Mouse (Mus musculus) macrophage (primary cell): Measurements from ENCODE around the gene Tssk1. TPM values are rescaled to one million over a fixed set of nuclear protein-coding genes. Genes with fewer than 3 reads are reported as not detected.

Source experiments
- H3K27ac ChIP-seq: fragments of 350-480 bp; formaldehyde crosslinking; 2 replicates; pipeline ENCODE4 v1.9.0; 2021
- H3K36me3 ChIP-seq: fragments of 350-480 bp; formaldehyde crosslinking; 2 replicates; pipeline ENCODE4 v1.9.0; 2021; ENCODE audit errors: inconsistent target
- H3K4me3 ChIP-seq: fragments of 350-480 bp; formaldehyde crosslinking; 2 replicates; pipeline ENCODE4 v1.9.0; 2021; ENCODE audit errors: inconsistent target
- H3K79me2 ChIP-seq: fragments of 350-480 bp; formaldehyde crosslinking; 2 replicates; pipeline ENCODE4 v1.9.0; 2021; ENCODE audit errors: inconsistent target
- WGBS: methylation state at CpG from one replicate; pipeline ENCODE4 v1.1.7; 2026; ENCODE audit warnings: inconsistent platforms; ENCODE audit not compliant: missing documents; 5-methylcytosine and 5-hydroxymethylcytosine counted together
- polyA plus RNA-seq: library from polyadenylated mRNA; stranded (reverse); fragments of 250-400 nt; gene quantifications from 3 replicates; pipeline ENCODE4 v1.2.4, GENCODE M21; 2018; ENCODE audit warnings: inconsistent platforms

The Tssk1 gene
- polyA plus RNA-seq, 1 experiment from 2014 or later: not detected

DNA sequence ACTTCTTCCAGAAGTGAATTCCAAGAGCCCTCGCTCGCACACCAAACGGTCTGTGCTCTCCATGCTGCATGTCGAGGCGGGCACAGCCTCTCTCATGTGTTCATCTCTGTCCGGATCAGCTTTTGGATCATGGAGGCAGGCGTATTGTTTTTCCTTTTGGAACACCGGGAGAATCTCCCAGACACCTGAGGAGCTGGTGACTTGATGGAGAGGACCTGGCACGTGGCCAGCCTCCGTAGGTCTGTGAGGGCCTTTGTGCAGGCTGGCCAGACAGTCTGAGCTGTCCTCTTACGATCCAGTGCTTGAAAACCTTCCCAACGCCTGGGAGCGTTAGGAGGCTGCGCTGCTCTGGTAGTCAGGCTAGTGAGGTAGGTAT, 28.1 kb downstream of the Tssk1 start:
- 0% methylated on average over 14 of the region's 14 CpGs for whole genome bisulfite sequencing
- H3K27ac ChIP-seq: peak overlapping the region; percentile 83
- peak overlapping the region; percentile 95 for H3K4me3 ChIP-seq
- 0 out of 2 replicates have a peak, but pooled peaks cover 5% of the 10 kb centered on the region for H3K36me3 ChIP-seq
- H3K79me2 ChIP-seq: peaks cover 7% of the 10 kb centered on the region; the same call in 1 of the 2 replicates

DNA sequence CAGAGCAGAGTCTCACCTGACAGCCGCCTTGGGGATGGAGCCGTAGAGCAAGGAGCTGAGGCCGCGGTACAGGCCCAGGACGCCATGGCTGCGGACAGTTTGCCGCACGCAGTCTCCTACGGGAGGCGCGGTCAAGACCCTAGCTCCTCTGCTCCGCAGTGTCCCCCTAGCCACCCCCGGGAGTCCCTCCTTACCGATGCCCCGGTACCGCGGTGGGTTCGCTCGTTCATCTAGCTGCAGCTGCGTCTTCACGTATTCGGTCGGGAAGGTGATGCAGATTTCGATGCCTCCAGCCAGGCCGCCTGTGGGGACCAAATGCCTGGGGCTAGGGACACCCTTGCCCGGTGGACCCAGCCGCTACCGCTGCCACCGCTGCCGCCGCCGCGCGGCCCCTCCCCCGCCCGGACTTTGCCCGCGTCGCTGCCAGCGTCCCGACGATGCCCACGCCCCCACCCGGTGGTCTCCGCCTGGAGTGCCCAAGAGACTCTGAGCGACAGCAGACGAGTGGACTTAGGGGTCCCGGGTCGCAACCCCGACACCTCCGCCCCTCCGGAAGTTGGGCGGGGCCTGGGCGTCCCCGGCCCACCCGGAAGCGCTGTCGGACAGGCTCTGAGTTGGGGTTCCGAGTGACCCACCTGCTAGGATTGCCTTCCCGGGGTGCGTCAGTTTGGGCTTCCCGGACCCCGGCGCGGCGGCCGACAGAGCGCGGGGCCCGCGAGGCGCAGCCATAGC, 33.5 kb downstream of the Tssk1 start:
- 7% methylated on average over 66 of the region's 72 CpGs for WGBS
- Histone ChIP-seq H3K27ac (no peak overlapping the region), H3K36me3 (0 out of 2 replicates have a peak, but pooled peaks cover 5% of the 10 kb centered on the region), H3K4me3 (peak overlapping the region; percentile 38), H3K79me2 (peaks cover 2% of the 10 kb centered on the region; the same call in 1 of the 2 replicates)

DNA sequence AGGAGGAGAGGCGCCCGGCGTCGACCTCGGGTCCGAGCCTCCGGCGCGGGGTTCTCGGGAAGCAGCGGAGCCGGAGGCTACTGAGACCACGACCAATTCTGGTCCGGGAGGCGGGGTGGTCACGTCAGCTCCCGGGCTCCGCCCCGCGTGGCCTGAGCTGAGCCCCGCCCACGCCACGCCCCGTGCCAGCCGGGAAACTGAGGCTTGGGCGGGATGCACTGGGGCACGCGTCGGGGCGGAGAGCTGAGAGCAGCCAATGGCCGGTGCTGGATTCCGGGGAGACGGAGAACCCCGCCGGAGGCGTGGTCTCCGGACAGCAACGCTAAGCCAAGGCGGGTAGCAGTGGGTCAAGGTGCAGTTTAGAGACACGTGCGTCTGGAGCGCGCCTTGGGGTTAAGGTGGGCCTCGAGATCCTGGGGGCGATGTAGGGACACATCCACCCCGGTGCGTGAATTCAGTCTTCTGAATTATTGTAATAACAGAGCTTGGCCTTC, 34.1 kb downstream of the Tssk1 start, which contains the start of gene Slc25a1:
Gene Slc25a1, minus strand, starts transcription at position 133 of the 494 bp plus-strand sequence.
- H3K36me3 ChIP-seq: 0 out of 2 replicates have a peak, but pooled peaks cover 5% of the 10 kb centered on the region
- H3K27ac ChIP-seq: peak within 1 kb of the TSS; percentile 80
- peak within 1 kb of the TSS; percentile 50 for H3K4me3 ChIP-seq
- H3K79me2 ChIP-seq: no peaks in the 10 kb centered on the region
- 1% methylated on average over 41 of the region's 47 CpGs for WGBS

DNA sequence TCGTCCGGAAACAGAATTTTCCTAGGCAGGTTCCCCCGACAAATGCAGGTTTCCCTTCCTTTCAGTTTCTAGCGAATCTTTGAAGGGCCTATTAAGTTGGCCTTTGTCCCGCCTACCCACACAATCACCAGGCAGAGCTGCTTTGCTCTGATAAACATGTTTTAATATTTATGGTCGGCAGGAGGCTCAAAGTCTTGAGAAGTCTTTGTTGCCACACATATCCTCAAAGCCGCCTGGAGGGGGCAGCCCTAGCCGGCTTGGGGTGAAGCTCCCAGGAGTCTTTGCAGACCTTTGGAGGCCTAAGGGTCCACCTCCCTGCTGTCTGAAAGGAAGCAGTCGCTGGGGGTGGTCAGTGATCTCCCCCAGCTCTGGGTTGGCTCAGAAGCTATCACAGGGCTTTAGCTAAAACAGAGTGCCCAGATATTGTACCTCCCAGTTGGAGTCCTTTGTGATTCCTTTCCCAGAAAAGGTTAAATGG, 34.6 kb downstream of the Tssk1 start:
- WGBS: 2% methylated on average over 9 of the region's 9 CpGs
- peak overlapping the region; percentile 80 for H3K27ac ChIP-seq
- H3K36me3 ChIP-seq: 0 out of 2 replicates have a peak, but pooled peaks cover 5% of the 10 kb centered on the region
- H3K4me3 ChIP-seq: peak overlapping the region; percentile 50
- H3K79me2 ChIP-seq: no peaks in the 10 kb centered on the region

DNA sequence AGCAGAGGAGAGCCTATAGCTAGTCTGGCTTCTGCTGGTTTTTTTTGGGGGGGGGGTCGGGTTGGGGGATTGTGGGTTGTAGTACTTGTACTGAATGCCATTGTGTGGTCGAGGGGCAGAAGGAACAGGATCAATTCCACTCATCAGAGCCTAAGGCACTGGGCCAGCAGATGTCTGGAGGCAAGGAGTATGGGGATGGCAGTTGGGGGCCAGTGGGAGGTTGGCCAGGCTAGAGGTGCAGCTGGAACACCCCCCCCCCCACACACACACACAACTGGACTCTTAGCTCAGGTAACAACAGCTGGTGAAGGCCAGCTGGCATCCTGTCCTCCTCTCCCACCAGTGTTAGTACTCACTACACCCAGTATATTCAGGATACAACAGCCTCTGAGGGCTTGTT, 35.2 kb downstream of the Tssk1 start:
- 63% methylated on average over 2 of the region's 2 CpGs for WGBS
- Histone ChIP-seq H3K79me2 (no peaks in the 10 kb centered on the region), H3K27ac (no peak overlapping the region), H3K36me3 (0 out of 2 replicates have a peak, but pooled peaks cover 5% of the 10 kb centered on the region), H3K4me3 (no peak overlapping the region)

DNA sequence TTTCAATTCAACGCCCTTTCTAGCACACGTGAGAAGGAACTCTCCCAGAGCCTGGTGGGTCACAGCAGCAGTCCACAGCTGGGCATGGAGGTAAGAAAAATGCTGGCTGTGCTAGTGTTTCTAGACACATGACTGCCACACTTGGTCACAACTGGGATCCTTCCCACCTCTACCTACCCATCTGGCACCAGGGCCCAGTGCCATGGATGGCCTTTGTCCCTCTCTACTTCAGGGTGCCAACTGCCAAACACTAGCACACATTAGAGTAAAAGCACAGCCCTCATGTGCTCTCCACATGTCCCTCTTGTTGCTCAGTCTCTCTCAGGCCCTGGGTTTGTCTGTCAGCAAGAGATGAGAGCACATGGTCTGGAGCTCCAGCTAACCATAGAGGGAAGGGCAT, 35.6 kb downstream of the Tssk1 start:
- Histone ChIP-seq H3K36me3 (0 out of 2 replicates have a peak, but pooled peaks cover 5% of the 10 kb centered on the region), H3K27ac (no peak overlapping the region), H3K79me2 (no peaks in the 10 kb centered on the region), H3K4me3 (no peak overlapping the region)
- WGBS: no CpG with 5 or more reads among the region's 2 CpGs

DNA sequence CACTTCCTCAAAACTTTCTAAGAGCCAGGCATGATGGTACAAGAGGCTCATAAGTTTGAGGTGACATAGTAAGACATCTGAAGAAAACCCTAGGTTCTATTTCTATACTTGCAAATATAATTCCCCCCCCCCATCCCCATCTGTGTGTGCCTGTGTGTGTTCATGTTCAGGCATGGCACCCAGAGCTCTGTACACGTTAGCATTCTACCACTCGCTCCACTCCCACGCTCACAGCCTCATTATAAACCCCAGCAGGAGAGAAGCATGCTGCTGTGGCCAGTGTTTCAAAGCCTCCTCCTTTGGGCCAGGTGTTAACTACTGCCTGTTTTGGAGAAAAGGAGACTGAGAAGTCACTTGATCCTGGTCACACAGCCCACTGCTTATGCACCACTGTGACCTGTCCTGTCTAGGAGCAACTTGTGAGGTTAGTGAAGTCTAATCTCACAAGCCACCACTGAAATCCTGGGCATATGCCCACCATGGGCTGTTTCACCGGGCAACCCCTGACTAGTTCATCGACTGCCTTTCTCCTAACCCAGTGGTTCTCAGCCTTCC, 38.0 kb downstream of the Tssk1 start:
- Histone ChIP-seq H3K36me3 (no peaks in the 10 kb centered on the region), H3K27ac (no peak overlapping the region), H3K79me2 (no peaks in the 10 kb centered on the region), H3K4me3 (no peak overlapping the region)
- WGBS: 93% methylated on average over 5 of the region's 5 CpGs

DNA sequence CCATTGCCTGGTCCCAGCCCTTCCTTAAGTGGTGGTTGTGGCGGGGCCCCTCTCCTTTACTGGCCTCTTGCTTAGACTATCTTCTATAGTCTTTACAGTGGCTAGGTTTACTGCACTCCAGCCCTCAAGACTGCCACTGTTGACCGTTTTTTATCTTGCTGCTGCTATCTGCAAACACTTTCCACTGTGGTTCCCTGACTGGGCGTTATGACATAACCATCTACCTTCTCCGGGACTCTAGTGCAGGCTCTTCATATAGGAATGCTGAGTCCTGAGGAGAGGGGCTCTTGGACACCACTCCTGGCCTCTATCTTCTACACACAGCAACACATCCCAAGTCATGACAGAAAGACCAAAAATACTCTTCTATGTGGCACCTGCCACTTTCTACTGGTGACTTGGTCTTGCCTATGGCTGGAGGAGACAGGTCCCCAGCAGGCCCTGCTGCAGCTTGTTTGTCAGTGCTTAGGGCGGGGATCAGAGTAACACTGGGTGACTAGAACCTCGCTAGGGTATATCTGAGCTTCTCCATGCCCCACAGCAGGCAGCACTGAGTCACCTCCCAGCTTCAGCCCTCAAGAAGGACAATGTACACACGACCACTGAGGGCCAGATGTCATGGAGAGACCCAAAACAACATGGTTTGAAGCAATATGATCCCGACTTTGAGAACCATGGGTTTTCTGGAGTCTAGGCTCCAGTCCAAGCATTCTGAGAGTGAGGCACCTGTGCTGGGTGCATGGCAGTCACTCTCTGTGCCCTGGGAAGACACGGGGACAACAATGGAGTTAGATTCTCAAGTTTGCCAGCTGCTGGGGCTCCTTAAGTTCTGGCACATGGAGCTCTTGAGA, 39.8 kb downstream of the Tssk1 start:
- Histone ChIP-seq H3K27ac (no peak overlapping the region), H3K36me3 (no peaks in the 10 kb centered on the region), H3K79me2 (no peaks in the 10 kb centered on the region), H3K4me3 (no peak overlapping the region)
- 88% methylated on average over 9 of the region's 9 CpGs for WGBS

DNA sequence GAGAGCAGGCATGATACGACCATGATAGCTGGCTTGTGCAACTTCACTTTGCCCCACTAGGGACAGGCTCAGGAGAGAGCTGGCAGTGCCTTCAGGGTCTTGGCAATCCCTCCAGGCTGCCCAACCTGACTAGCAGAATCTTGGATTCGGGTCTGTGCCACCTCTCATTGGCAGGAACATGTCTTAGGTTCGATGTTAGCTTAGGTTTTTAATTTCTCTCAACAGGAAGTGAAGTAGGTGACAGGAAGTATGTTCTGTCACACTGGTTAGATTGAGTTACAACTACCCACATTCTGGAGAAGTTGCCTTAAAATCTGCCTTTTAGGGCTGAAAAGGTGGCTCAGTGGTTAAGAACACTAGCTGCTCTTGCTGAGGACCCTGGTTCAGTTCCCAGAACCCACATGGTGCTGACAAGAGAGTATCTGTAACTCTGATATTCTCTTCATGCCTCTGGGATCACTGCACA, 40.5 kb downstream of the Tssk1 start:
- Histone ChIP-seq H3K79me2 (no peaks in the 10 kb centered on the region), H3K36me3 (no peaks in the 10 kb centered on the region), H3K27ac (no peak overlapping the region), H3K4me3 (no peak overlapping the region)
- 4% methylated on average over 3 of the region's 3 CpGs for WGBS

DNA sequence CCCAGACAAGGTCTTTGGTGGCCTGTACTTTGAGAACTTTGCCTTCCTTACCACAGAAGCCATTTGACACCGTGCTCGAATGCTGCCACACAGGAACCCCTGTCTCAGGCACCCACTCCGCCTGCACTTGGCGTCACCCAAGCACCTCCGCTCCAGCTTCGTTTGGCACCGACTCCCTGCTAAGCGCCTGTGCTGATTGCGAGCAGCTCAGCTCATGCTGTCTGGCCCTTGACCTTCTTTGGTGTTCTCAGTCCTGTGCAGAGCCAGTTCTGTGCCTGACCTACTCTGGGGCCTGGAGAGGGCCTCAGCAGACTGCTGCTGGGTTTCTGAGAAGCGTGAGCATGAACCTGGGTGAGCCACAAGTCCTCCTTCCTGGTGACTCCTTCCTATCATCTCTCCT, 42.8 kb downstream of the Tssk1 start:
- no peaks in the 10 kb centered on the region for H3K79me2 ChIP-seq
- no peak overlapping the region for H3K4me3 ChIP-seq
- 87% methylated on average over 10 of the region's 10 CpGs for WGBS
- no peaks in the 10 kb centered on the region for H3K36me3 ChIP-seq
- H3K27ac ChIP-seq: no peak overlapping the region

DNA sequence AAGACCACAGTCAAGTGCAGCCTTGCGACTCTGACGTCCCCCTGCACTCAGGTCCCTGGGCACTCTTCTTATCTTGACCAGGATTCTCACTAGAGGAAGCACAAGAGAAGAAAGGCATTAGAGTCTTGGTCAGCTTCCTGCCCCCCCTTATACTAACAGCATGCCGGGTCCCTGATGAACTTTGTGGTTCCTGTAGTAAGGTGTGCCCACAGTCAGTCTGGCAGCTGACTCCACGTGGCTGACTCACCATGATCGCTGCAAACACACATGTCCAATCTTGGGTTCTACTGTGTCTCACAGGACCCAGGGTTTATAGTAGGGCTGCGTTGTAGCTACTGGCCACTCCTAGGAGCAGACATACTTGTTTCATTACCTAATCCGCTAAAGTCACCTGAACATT, 44.2 kb downstream of the Tssk1 start:
- H3K79me2 ChIP-seq: no peaks in the 10 kb centered on the region
- no peak overlapping the region for H3K27ac ChIP-seq
- WGBS: 42% methylated on average over 7 of the region's 7 CpGs
- H3K4me3 ChIP-seq: no peak overlapping the region
- no peaks in the 10 kb centered on the region for H3K36me3 ChIP-seq

DNA sequence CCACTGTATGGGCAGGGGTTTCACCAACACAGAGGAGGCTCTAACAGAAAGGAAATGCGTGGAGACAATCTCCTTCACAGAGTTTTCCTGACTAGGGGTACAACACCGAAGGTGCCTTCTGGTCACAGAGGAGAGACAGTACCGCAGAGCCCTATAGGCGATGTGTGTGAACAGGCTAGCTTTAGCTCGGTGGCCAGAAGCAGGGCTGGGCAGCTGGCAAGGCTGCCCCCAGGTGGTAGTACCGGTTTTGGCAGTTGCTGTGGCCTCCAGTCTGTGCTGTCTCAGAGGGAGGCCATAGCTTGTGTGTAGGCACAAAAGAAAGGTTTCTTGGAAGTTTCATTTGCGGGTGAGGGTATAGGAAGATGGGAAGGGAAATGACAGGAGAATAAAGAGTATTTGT, 44.8 kb downstream of the Tssk1 start:
- Histone ChIP-seq H3K4me3 (no peak overlapping the region), H3K36me3 (no peaks in the 10 kb centered on the region), H3K27ac (no peak overlapping the region), H3K79me2 (no peaks in the 10 kb centered on the region)
- 9% methylated on average over 7 of the region's 7 CpGs for WGBS

DNA sequence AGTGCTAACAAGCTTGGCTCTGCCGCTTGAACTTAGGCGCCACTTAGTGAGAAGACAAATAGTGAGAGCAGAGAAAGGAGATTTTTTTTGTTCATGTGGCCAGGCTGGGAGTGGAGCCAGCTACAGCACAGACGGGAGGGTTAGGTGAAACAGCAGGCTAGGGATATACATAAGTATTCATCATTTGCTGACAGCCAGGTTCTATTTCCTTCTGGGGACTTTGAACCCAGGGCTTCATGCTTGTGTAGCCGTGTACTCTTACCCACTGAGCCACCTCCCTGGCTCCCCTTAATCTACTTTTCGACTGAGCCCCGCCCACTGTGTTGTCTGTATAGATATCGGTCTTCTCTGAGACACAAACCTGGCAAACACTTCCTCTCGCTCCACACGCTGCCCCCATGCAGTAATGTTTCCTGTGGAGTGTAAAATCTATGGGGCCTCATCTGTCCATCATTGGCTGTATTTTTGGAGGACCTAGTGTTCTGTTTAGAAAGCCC, 45.3 kb downstream of the Tssk1 start:
- Histone ChIP-seq H3K36me3 (no peaks in the 10 kb centered on the region), H3K79me2 (no peaks in the 10 kb centered on the region), H3K27ac (no peak overlapping the region), H3K4me3 (no peak overlapping the region)
- 49% methylated on average over 9 of the region's 9 CpGs for WGBS

DNA sequence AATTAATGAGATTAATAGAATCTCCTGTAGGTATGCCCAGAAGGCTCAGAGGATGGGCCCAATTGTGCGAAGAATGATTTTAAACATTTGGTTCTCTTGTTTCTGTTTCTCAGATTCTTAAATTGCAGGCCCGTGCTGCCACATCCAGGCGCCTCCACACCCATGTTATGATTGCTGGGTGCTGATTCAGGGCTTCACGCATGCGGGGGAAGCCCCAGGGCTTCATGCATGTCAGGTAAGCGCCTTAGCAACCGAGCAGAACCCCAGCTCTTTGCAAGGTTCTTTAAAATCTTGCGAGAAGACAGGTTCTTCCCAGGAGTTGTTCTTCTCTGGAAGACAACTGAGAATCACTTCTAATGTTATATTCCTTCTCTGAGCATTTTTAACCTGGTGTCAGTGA, 49.4 kb downstream of the Tssk1 start:
- Histone ChIP-seq H3K27ac (no peak overlapping the region), H3K79me2 (no peaks in the 10 kb centered on the region), H3K4me3 (no peak overlapping the region), H3K36me3 (no peaks in the 10 kb centered on the region)
- WGBS: 94% methylated on average over 8 of the region's 8 CpGs
